Mouse (Mus musculus) limb, embryonic 13.5 days (tissue): ENCODE measurements around the gene Tead2. TPM values are rescaled to one million over a fixed set of nuclear protein-coding genes. Genes with fewer than 3 reads are reported as not detected.
A peak's percentile ranks its signal among the peaks of the same experiment; 100 is the strongest.
"Not testable (repeated sequence)": the region's sequence is repeated elsewhere in the genome, so short reads cannot be mapped to it uniquely, and the experiment has no call there.

Experiments
- ATAC-seq: fragments of 200-750 bp; cut with Nextera tagmentation; 2 replicates; pipeline ENCODE4 v1.8.0; 2017; ENCODE audit warnings: low read depth, moderate number of reproducible peaks, moderate TSS enrichment; ENCODE audit not compliant: low FRiP score
- H3K27ac ChIP-seq: fragments of 300-500 bp; sonication (generic); 2 replicates; pipeline ENCODE4 v1.5.1; 2015; ENCODE audit warnings: inconsistent platforms, mild to moderate bottlenecking, moderate library complexity
- H3K27me3 ChIP-seq: fragments of 300-500 bp; sonication (generic); 2 replicates; pipeline ENCODE4 v1.6.1; 2015; ENCODE audit warnings: mild to moderate bottlenecking, inconsistent platforms
- H3K36me3 ChIP-seq: fragments of 300-500 bp; sonication (generic); 2 replicates; pipeline ENCODE4 v1.6.1; 2015; ENCODE audit warnings: inconsistent platforms, mild to moderate bottlenecking, moderate library complexity
- H3K4me1 ChIP-seq: fragments of 300-500 bp; sonication (generic); 2 replicates; pipeline ENCODE4 v1.6.1; 2015; ENCODE audit warnings: inconsistent platforms
- H3K4me2 ChIP-seq: fragments of 300-500 bp; sonication (generic); replicated peaks from 2 replicates; pipeline ENCODE4 v1.6.1; 2015; ENCODE audit warnings: inconsistent platforms, mild to moderate bottlenecking, moderate library complexity
- H3K4me3 ChIP-seq: fragments of 300-500 bp; sonication (generic); 2 replicates; pipeline ENCODE4 v1.5.1; 2015; ENCODE audit warnings: moderate library complexity, mild to moderate bottlenecking, inconsistent platforms
- H3K9ac ChIP-seq: fragments of 300-500 bp; sonication (generic); 2 replicates; pipeline ENCODE4 v1.6.1; 2015; ENCODE audit warnings: mild to moderate bottlenecking, inconsistent platforms
- H3K9me3 ChIP-seq: fragments of 300-500 bp; sonication (generic); 2 replicates; pipeline ENCODE4 v1.6.1; 2016; ENCODE audit warnings: inconsistent platforms
- WGBS: fragments of 180-500 bp; shearing (Covaris S2); methylation state at CpG from one replicate; pipeline ENCODE4 v1.1.7; 2015; 5-methylcytosine and 5-hydroxymethylcytosine counted together
- polyA plus RNA-seq: library from polyadenylated mRNA; unstranded; fragments of >200 nt; fragmentation: Nextera tagmentation; extraction: Ambion mirVana; gene quantifications from 2 replicates; pipeline ENCODE4 v1.2.1, GENCODE M21; 2015

Gene Tead2
- polyA plus RNA-seq, 1 experiment from 2014 or later = 263 TPM

DNA sequence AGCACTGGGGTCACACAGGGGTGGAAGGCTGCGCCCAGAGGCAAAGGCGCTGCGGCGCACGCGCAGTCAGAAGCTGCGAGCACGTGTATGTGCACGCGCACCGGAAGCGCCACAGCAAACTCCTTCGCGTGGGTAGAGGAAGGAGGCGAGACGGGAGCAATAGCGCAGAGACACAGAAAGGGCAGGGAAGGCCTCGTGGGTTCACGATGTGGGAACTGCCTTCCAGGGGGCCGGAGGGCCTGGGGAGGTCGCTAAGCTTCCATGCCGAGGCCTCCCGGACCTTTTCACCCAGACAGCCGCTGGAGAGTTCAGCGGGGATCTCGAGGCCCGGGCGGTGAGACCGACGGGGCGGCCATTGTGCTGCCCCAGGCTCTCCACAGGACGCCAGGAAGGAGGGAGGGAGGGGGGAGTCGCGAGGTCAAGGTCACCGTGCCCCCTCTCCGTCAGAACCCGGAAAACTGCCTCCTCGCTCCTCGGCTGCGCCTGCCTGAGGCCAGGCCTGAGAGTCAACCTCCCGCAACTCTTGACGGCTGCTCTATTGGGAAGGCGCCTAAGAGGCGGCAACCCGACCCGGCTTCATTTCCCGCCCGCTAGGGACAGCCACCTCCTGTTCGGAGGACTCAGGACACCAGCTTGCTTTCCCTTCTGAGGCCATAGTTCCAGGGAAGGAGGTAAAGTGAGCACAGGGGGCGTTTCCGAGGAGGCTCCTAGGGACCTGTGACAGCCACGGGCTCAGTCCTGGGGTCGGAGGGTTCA lies 25.3 kb downstream of the Tead2 start, which contains the start of gene Slc6a16:
Gene Slc6a16 (plus strand): TSS at position 453 of the 756 bp plus-strand sequence.
- Histone ChIP-seq H3K9ac (peak within 1 kb of the TSS; percentile 60), H3K27me3 (peaks cover 32% of the 10 kb centered on the region), H3K36me3 (no peaks in the 10 kb centered on the region), H3K4me3 (peak within 1 kb of the TSS; percentile 35), H3K4me2 (peak within 1 kb of the TSS; percentile 64), H3K9me3 (no peaks in the 10 kb centered on the region), H3K4me1 (peaks cover 12% of the 10 kb centered on the region), H3K27ac (no peak within 1 kb of the TSS)
- no peak for ATAC-seq
- WGBS = 14% methylated on average over 53 of the region's 53 CpGs

DNA sequence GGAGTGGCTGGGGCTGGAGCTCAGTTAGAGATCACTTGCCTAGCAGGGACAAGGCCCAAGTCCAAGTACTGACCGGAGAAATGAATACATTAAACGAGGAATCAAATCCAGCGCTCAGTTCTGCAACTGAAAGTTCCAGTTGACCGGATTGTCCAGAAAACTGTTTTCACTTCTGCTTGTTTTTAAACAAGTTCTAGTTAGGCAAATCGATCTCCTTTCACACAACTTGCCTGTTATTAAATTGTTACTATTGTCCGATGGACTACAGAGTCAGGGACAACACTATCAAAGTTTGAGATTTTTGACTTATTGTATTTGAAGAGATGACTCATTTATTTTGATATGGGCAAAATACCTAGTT lies 25.8 kb downstream of the Tead2 start:
- Histone ChIP-seq H3K36me3 (no peaks in the 10 kb centered on the region), H3K4me2 (peak overlapping the region; percentile 64), H3K4me3 (peak overlapping the region; percentile 35; the same call in 1 of the 2 replicates), H3K9ac (peak overlapping the region; percentile 60), H3K4me1 (peaks cover 9% of the 10 kb centered on the region; the same call in 1 of the 2 replicates), H3K27me3 (peaks cover 32% of the 10 kb centered on the region), H3K27ac (no peak overlapping the region), H3K9me3 (no peaks in the 10 kb centered on the region)
- WGBS = 80% methylated on average over 6 of the region's 6 CpGs
- ATAC-seq = no peak

DNA sequence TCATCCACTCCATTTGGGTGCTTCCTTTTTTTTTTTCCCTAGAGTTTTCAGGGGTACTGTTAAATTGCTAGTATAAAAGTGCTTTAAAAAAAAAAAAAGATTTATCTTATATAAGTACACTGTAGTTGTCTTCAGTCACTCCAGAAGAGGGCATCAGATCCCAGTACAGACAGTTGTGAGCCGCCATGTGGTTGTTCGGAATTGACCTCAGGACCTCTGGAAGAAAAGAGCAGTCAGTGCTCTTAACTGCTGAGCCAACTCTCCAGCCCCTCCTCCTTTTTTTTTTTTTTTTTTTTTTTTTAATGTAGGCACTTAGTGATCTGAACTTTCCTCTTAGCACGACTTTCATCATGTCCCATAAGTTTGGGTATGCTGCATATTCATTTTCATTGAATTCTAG lies 32.1 kb downstream of the Tead2 start:
- Histone ChIP-seq H3K4me3 (no peak overlapping the region), H3K9ac (no peak overlapping the region), H3K27me3 (no peaks in the 10 kb centered on the region), H3K4me2 (no peak overlapping the region), H3K9me3 (no peaks in the 10 kb centered on the region), H3K4me1 (no peaks in the 10 kb centered on the region), H3K27ac (no peak overlapping the region), H3K36me3 (no peaks in the 10 kb centered on the region)
- WGBS = 38% methylated on average over 3 of the region's 3 CpGs
- ATAC-seq = no peak

DNA sequence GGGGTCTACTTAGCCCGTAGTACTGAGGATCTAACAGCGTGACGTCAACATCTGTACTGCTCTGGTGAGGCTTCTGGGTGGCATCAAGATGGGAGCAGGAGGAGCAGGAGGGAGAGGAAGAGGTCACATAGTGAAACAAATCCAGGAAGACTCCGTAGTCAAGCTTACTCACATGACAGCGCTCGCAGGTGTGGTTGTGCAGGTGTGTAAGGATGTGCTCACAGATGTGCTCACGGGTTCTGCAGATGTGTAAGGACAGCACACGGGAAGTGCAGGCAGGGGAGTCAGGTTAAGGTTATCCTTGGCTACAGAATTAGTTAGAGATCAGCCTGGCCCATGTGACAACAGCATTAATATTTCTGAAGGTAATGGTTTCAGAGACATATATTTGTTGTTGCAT lies 38.3 kb downstream of the Tead2 start:
- H3K9me3 ChIP-seq = no peaks in the 10 kb centered on the region
- H3K36me3 ChIP-seq = no peaks in the 10 kb centered on the region
- H3K27ac ChIP-seq = no peak overlapping the region
- no peak overlapping the region for H3K9ac ChIP-seq
- no peak overlapping the region for H3K4me2 ChIP-seq
- no peak for ATAC-seq
- no peaks in the 10 kb centered on the region for H3K4me1 ChIP-seq
- H3K27me3 ChIP-seq = no peaks in the 10 kb centered on the region
- 85% methylated on average over 8 of the region's 8 CpGs for WGBS
- no peak overlapping the region for H3K4me3 ChIP-seq

DNA sequence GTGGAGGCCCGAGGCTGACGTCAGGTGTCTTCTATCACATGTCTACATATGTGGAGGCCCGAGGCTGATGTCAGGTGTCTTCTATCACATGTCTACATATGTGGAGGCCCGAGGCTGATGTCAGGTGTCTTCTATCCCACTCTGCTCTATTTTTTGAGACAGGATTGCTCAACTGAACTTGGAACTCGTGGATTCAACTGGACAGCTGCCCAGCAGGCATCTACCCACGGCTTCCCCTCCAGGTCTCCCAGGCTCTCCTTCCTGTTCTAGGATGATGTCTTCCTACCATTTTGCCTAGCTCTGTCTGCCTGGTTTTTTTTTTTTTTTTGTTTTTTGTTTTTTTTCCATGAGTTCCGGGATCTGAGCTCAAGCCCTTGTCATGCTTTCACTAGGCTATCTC lies 40.3 kb downstream of the Tead2 start:
- not testable (repeated sequence) for H3K4me3 ChIP-seq, H3K9ac ChIP-seq, H3K27ac ChIP-seq, ATAC-seq, H3K4me2 ChIP-seq, H3K9me3 ChIP-seq, H3K27me3 ChIP-seq, H3K4me1 ChIP-seq, H3K36me3 ChIP-seq
- WGBS = 82% methylated on average over 7 of the region's 7 CpGs

DNA sequence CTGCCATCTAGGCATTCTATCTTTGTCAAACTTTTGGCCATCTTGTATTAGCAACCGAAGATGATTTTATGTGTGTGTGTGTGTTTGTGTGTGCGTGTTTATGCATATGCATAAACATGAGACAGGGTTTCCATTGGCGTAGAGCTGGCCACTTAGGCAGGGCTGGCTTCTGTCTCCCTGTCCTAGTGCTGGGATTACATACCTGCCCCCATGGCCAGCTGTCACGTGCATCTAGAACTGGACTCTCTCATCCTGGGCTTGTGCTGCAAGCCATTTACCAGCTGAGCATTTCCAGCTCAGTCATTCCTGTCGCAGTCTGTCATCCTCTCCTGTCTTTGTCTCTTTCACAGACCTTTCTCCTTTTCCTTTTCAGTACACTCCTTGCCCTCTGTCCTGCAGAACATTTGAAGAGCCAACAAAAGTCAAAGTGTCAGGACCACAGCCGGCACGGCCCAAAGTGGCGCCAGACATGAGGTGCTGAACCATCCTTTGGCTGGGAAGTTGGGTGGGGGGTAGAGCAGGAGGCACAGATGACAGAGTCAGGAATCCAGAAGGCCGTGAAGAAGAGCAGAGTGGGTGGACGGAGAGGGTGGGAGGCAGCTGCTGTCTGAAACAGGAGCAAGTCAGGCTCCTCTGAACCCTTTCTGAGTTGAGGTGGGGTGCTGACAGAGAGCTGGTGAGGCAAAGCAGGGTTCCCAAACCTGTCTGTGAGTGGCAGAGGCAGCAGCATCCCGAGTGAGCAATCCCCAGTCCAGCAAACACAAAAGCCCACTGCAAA lies 41.7 kb downstream of the Tead2 start:
- 55% methylated on average over 11 of the region's 11 CpGs for WGBS
- Histone ChIP-seq H3K4me1 (no peaks in the 10 kb centered on the region; the same call in 1 of the 2 replicates), H3K9me3 (no peaks in the 10 kb centered on the region), H3K36me3 (no peaks in the 10 kb centered on the region), H3K4me2 (no peak overlapping the region), H3K27me3 (no peaks in the 10 kb centered on the region), H3K27ac (no peak overlapping the region), H3K4me3 (no peak overlapping the region), H3K9ac (no peak overlapping the region)
- no peak for ATAC-seq

DNA sequence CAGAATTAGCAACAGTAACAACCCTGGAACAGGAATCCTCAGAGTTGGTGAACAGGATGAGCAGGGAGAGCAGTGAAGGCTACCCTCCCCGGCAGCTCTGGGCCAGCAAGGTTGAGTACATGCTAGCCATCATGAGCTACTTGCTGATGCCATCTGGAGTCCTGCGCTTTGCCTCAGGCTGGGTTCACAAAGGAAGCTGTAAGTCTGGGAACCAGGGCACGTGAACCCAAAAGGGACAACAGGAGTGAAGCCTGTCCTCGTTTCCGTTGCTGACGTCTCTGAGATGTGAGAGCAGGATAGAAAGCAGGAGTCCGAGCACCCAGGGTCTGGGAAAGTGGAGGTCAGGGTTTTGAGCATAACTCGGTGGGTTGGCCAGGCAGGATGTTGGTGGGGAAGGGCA lies 43.7 kb downstream of the Tead2 start:
- 73% methylated on average over 8 of the region's 8 CpGs for WGBS
- no peak overlapping the region for H3K27ac ChIP-seq
- H3K4me1 ChIP-seq = peaks cover 11% of the 10 kb centered on the region
- H3K9me3 ChIP-seq = no peaks in the 10 kb centered on the region
- H3K4me3 ChIP-seq = no peak overlapping the region
- no peak for ATAC-seq
- H3K4me2 ChIP-seq = no peak overlapping the region
- no peaks in the 10 kb centered on the region for H3K27me3 ChIP-seq
- H3K9ac ChIP-seq = no peak overlapping the region
- no peaks in the 10 kb centered on the region for H3K36me3 ChIP-seq

DNA sequence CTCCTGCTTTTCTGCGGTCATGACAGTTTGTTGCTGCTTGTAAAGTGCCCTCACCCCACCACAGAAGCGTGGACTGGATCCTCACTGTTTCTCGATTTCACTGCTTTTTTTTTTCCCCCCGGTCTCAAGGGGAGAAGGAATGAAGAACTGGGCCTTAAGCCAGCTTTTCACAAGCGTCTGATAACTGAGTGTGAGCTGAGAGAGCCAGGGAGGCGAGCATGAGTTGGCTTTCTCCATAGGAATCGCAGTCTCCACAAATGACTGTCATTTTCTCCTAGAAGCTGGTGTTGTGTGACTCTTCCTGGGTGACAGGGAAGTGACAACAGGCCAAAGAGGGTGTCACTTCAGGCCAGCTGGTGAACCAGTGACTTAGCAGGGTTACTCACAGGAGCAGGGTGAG lies 46.7 kb downstream of the Tead2 start:
- H3K9me3 ChIP-seq = no peaks in the 10 kb centered on the region
- peaks cover 11% of the 10 kb centered on the region for H3K4me1 ChIP-seq
- no peak overlapping the region for H3K4me2 ChIP-seq
- no peak for ATAC-seq
- H3K36me3 ChIP-seq = no peaks in the 10 kb centered on the region
- WGBS = 49% methylated on average over 7 of the region's 7 CpGs
- H3K27me3 ChIP-seq = no peaks in the 10 kb centered on the region
- peak overlapping the region; percentile 4; the same call in 1 of the 2 replicates for H3K9ac ChIP-seq
- H3K27ac ChIP-seq = no peak overlapping the region
- no peak overlapping the region for H3K4me3 ChIP-seq

DNA sequence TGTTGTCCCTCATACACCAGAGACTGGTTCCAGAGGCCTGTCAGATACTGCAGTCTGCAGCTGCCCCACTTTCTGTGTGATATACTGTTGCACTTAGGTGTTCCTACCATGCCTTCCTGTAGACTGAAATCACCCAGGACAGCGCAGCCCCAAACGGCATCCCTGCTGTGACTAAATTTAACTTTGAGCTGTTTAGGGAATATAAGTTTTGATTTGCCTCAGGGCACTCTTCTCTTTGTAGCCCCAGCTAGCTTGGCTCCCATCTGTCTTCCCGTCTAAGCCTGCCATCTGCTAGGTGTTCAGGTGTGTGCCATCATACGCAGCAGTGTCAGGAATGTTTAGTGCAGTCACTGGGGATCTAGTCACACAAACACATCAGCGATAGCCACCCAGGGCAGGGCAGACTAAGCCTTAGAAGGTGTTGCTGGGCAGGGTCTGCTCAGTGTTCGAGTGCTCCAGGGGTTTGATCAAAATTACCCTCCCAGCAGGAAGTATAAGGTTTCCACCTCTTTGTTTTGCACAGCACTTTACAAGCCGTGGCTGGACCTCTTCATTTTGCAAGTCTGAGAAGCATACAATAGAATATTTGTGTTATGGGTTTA lies 47.6 kb downstream of the Tead2 start:
- H3K9ac ChIP-seq = 0 out of 2 replicates have a peak overlapping the region, but pooled peaks have one; percentile 8
- H3K27me3 ChIP-seq = peaks cover 6% of the 10 kb centered on the region
- H3K27ac ChIP-seq = no peak overlapping the region
- no peaks in the 10 kb centered on the region for H3K36me3 ChIP-seq
- WGBS = 50% methylated on average over 7 of the region's 7 CpGs
- H3K4me3 ChIP-seq = no peak overlapping the region
- no peak for ATAC-seq
- peaks cover 16% of the 10 kb centered on the region for H3K4me1 ChIP-seq
- no peaks in the 10 kb centered on the region for H3K9me3 ChIP-seq
- no peak overlapping the region for H3K4me2 ChIP-seq

DNA sequence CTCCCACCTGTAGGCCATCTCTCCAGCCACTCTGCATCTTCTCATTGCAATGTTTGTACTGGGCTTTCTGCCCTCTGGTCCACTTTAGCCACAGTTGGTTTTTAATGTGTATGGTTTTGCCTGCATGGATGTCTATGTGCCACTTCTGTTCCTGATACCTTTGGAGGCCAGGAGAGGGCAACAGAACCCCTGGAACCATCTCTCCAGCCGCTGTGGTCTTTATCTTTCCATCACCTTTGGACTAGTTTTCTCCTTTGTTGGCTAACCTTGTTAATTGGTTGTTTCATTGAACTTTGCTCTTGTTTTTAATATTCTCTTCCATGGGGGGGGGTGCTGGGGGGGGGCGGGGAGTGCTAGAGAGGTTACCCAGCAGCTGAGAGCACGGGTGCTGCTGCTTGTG lies 48.8 kb downstream of the Tead2 start:
- ATAC-seq = no peak
- Histone ChIP-seq H3K9ac (no peak overlapping the region), H3K9me3 (no peaks in the 10 kb centered on the region), H3K27ac (no peak overlapping the region), H3K4me3 (no peak overlapping the region), H3K4me1 (peaks cover 18% of the 10 kb centered on the region), H3K4me2 (no peak overlapping the region), H3K36me3 (no peaks in the 10 kb centered on the region), H3K27me3 (peaks cover 10% of the 10 kb centered on the region)
- WGBS = 75% methylated on average over 3 of the region's 3 CpGs

DNA sequence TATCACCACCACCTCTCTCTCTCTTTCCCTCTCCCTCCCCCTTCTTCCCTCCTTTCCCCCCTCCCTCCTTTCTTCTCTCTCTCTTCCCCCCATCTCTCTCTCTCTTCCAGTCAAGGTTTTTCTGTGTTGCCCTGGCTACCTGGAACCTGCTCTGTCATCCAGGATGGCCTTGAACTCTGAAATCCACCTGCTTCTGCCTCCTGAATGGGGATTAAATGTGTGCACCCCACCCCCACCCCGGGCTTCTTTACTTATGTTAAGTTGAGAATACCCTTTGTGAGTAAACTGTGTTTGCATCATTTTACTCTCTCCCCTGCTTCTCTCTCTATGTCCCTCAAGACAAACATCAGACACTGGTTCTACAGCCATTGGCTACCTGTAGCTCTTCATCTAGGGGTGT lies 50.0 kb downstream of the Tead2 start:
- no peaks in the 10 kb centered on the region for H3K9me3 ChIP-seq
- ATAC-seq = no peak
- no peak overlapping the region for H3K4me2 ChIP-seq
- H3K27ac ChIP-seq = no peak overlapping the region
- H3K27me3 ChIP-seq = peaks cover 10% of the 10 kb centered on the region
- H3K4me3 ChIP-seq = no peak overlapping the region
- H3K4me1 ChIP-seq = peaks cover 18% of the 10 kb centered on the region
- H3K36me3 ChIP-seq = no peaks in the 10 kb centered on the region
- WGBS = 71% methylated on average over 1 of the region's 1 CpGs
- no peak overlapping the region for H3K9ac ChIP-seq

DNA sequence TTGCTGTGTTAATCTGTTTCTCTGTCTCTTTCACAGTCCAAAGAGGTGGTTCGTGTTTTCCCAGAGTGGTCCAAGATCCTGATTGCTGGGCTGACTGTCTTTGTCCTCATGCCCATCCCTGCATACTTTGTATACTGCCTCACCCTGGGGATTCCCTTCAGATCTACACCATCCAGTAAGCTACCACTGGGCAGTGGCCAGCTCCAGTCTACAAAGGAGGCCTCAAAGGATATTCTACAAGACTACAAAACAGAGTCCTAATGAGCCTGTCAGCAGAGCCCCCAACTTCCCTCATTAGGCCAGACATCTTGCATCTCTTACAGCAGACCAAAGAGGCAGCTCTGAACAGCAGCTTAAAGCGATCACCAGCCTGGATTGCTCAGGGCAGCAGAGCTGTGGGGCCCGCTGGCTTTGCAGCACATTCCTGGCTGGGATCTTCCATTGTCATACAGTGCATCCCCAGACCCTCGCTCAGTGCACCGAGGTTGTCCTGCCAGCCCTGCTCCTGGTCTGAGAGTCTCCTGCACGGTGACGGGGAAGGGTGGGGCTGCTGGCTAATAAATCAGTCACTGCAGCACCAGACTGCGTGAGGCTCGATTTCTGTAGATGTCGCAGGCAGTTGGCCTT lies 57.3 kb downstream of the Tead2 start:
- Histone ChIP-seq H3K9me3 (no peaks in the 10 kb centered on the region), H3K4me3 (no peak overlapping the region), H3K4me2 (no peak overlapping the region), H3K9ac (no peak overlapping the region), H3K36me3 (no peaks in the 10 kb centered on the region), H3K4me1 (peaks cover 14% of the 10 kb centered on the region), H3K27ac (no peak overlapping the region), H3K27me3 (peaks cover 21% of the 10 kb centered on the region)
- WGBS = 45% methylated on average over 10 of the region's 10 CpGs
- no peak for ATAC-seq
